Comparison of ENCODE assay signal across 14 mouse cellular contexts in the genomic region with DNA sequence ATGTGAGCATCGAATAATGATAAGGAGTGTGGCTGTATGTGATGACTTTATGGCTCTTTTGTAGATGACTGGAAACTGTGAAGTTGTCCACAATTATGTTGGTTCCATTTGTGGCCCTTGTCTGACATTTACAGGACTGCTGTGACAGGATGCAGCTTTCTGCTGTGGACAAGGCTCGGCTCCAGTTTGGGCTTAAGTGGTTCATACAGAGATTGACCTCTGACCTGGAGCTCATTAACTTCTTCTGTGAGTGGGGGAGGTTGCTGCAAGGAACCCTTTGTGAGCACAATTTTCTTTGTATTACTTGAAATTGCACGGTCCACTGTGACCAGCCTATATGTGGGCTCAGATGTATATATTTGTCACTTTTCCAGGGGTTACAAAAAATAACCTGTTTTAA.
DNase-seq lines count a peak whose midpoint lies in the region; ATAC-seq lines count a peak whose summit lies in the region.
"Had no signal": no experiment of that assay in that cellular context is flagged by ENCODE, and none has a peak within 500 bp of the region (broad histone marks: within the 10 kb centered on the region; RNA-seq: fewer than 3 reads in every experiment).

No protein-coding gene starts in this region.

- H3K4me2 ChIP-seq in kidney, embryonic 16.5 days (replicated peaks; ENCODE audit: low read depth, low read length): no peak overlapping the region
- H3K4me2 ChIP-seq: heart, embryonic 15.5 days had no signal

- H3K9ac ChIP-seq in kidney, embryonic 16.5 days (replicated peaks; ENCODE audit: low read length): no peak overlapping the region
- H3K9ac ChIP-seq: heart, embryonic 15.5 days had no signal

- H3K27ac ChIP-seq in kidney, embryonic 16.5 days (ENCODE audit: low read length): no peak overlapping the region
- peak overlapping the region; percentile 79 for H3K27ac ChIP-seq in limb, embryonic 10.5 days
- H3K27ac ChIP-seq: heart, adult 2 months; heart, embryonic 15.5 days had no signal

- H3K4me1 ChIP-seq in kidney, embryonic 16.5 days (ENCODE audit: insufficient read depth, low read length): peaks cover 8% of the 10 kb centered on the region; the same call in 1 of the 2 replicates
- peaks cover 35% of the 10 kb centered on the region for H3K4me1 ChIP-seq in limb, embryonic 10.5 days
- H3K4me1 ChIP-seq: heart, embryonic 15.5 days; megakaryocyte, embryonic 14.5 days had no signal

- no peak overlapping the region for H3K4me3 ChIP-seq in kidney, embryonic 16.5 days (ENCODE audit: low read length)
- no peak overlapping the region for H3K4me3 ChIP-seq in limb, embryonic 10.5 days
- H3K4me3 ChIP-seq: forebrain, embryonic 10.5 days; heart, adult 2 months; heart, embryonic 15.5 days had no signal

- no peaks in the 10 kb centered on the region for H3K27me3 ChIP-seq in kidney, embryonic 16.5 days (ENCODE audit: insufficient read depth, low read length)
- H3K27me3 ChIP-seq in limb, embryonic 10.5 days (ENCODE audit: low read depth, poor library complexity, severe bottlenecking): no peaks in the 10 kb centered on the region
- H3K27me3 ChIP-seq: heart, embryonic 15.5 days; megakaryocyte, embryonic 14.5 days had no signal

- ATAC-seq in kidney, embryonic 16.5 days (ENCODE audit: low FRiP score, low TSS enrichment): 0 out of 2 replicates have a peak, but pooled peaks have one; percentile 39
- no peak for ATAC-seq in megakaryocyte-erythroid progenitor cell, adult 5-6 weeks (replicated peaks; ENCODE audit: low FRiP score, low TSS enrichment, poor library complexity, severe bottlenecking)

- H3K36me3 ChIP-seq in kidney, embryonic 16.5 days (ENCODE audit: insufficient read depth, low read length): no peaks in the 10 kb centered on the region
- no peaks in the 10 kb centered on the region for H3K36me3 ChIP-seq in limb, embryonic 10.5 days
- H3K36me3 ChIP-seq: forebrain, embryonic 10.5 days; heart, embryonic 15.5 days had no signal

- 23% methylated on average over 3 of the region's 3 CpGs for WGBS in kidney, embryonic 16.5 days
- 13% methylated on average over 3 of the region's 3 CpGs for WGBS in limb, embryonic 10.5 days

- no peaks in the 10 kb centered on the region for H3K9me3 ChIP-seq in kidney, embryonic 16.5 days (ENCODE audit: low read length)
- no peaks in the 10 kb centered on the region for H3K9me3 ChIP-seq in limb, embryonic 10.5 days (replicated peaks)
- H3K9me3 ChIP-seq: forebrain, embryonic 10.5 days; heart, embryonic 15.5 days had no signal

- DNase-seq in kidney, adult 18-20 months: no peak
- DNase-seq in embryo, embryonic 10 days (ENCODE audit: low spot score): peak; percentile 90
- peak; percentile 80 for DNase-seq in embryo, embryonic 11 days
- peak; percentile 50 for DNase-seq in limb, embryonic 10.5 days (ENCODE audit: low spot score)
- DNase-seq in gastrocnemius, postnatal 4 days (ENCODE audit: low spot score in 2 of 2): no peak
- DNase-seq: cerebellum, adult 2 months; gastrocnemius, postnatal 10 days; heart, adult 2 months; lung, postnatal 14 days had no signal

Comparison
In these comparisons a context has a peak if more than half of its experiments do, and no peak if none do; other contexts are left out.
1. DNase-seq: peak in embryo, embryonic 10 days (single experiment), embryo, embryonic 11 days (single experiment) and limb, embryonic 10.5 days (single experiment); none in kidney, adult 18-20 months (single experiment) and gastrocnemius, postnatal 4 days (0 of 2).